Mouse (Mus musculus) neural tube, embryonic 14.5 days (tissue): ENCODE results near the gene Dlg2. TPM values are rescaled to one million over a fixed set of nuclear protein-coding genes. Genes with fewer than 3 reads are reported as not detected.

Source experiments
- ATAC-seq: fragments of 200-750 bp; cut with Nextera tagmentation; 2 replicates; pipeline ENCODE4 v1.8.0; 2017; ENCODE audit warnings: low read depth, mild to moderate bottlenecking, moderate TSS enrichment, moderate library complexity
- H3K27ac ChIP-seq: fragments of 300-500 bp; sonication (generic); 2 replicates; pipeline ENCODE4 v1.5.1; 2014; ENCODE audit warnings: low read depth, mild to moderate bottlenecking, control low read depth, low read length, moderate library complexity, mixed read lengths
- H3K27me3 ChIP-seq: fragments of 300-500 bp; sonication (generic); 2 replicates; pipeline ENCODE4 v1.6.1; 2014; ENCODE audit warnings: low read length; ENCODE audit not compliant: control insufficient read depth, insufficient read depth
- H3K36me3 ChIP-seq: fragments of 300-500 bp; sonication (generic); 2 replicates; pipeline ENCODE4 v1.6.1; 2014; ENCODE audit warnings: low read length, mixed read lengths; ENCODE audit not compliant: control insufficient read depth, insufficient read depth
- H3K4me1 ChIP-seq: fragments of 300-500 bp; sonication (generic); 2 replicates; pipeline ENCODE4 v1.6.1; 2014; ENCODE audit warnings: low read length; ENCODE audit not compliant: control insufficient read depth, insufficient read depth
- H3K4me2 ChIP-seq: fragments of 300-500 bp; sonication (generic); 2 replicates; pipeline ENCODE4 v1.6.1; 2014; ENCODE audit warnings: mild to moderate bottlenecking, low read depth, low read length, control low read depth
- H3K4me3 ChIP-seq: fragments of 300-500 bp; sonication (generic); 2 replicates; pipeline ENCODE4 v1.5.1; 2014; ENCODE audit warnings: low read depth, low read length, control low read depth, mixed read lengths
- H3K9ac ChIP-seq: fragments of 300-500 bp; sonication (generic); replicated peaks from 2 replicates; pipeline ENCODE4 v1.6.1; 2014; ENCODE audit warnings: low read depth, mild to moderate bottlenecking, control low read depth, low read length, mixed read lengths
- H3K9me3 ChIP-seq: fragments of 300-500 bp; sonication (generic); 2 replicates; pipeline ENCODE4 v1.6.1; 2016; ENCODE audit warnings: low read length; ENCODE audit not compliant: control insufficient read depth
- WGBS: fragments of 180-500 bp; shearing (Covaris S2); extraction: QIAGEN DNeasy Blood & Tissue Kit; methylation state at CpG from one replicate; pipeline ENCODE4 v1.1.7; 2014; 5-methylcytosine and 5-hydroxymethylcytosine counted together
- polyA plus RNA-seq: library from polyadenylated mRNA; unstranded; fragments of >200 nt; fragmentation: Nextera tagmentation; extraction: Ambion mirVana; gene quantifications from 2 replicates; pipeline ENCODE4 v1.2.1, GENCODE M21; 2014

Dlg2 gene
- polyA plus RNA-seq, 1 experiment from 2014 or later: 48.0 TPM

- ATAC-seq: peak; percentile 31; the same call in 1 of the 2 replicates
Measured at GRCm38 (mm10) chr7:92189149-92189548, 1712.7 kb downstream of the Dlg2 start.

GRCm38 (mm10) chr7:92196004-92196403 is 1719.5 kb downstream of the Dlg2 start:
- no peak overlapping the region for H3K9ac ChIP-seq
- no peak overlapping the region for H3K4me2 ChIP-seq
- no peak overlapping the region for H3K27ac ChIP-seq
- no peaks in the 10 kb centered on the region for H3K9me3 ChIP-seq
- no peaks in the 10 kb centered on the region for H3K36me3 ChIP-seq
- H3K4me3 ChIP-seq: no peak overlapping the region
- H3K4me1 ChIP-seq: no peaks in the 10 kb centered on the region
- WGBS: 76% methylated on average over 4 of the region's 4 CpGs
- no peak for ATAC-seq
- H3K27me3 ChIP-seq: no peaks in the 10 kb centered on the region

More at GRCm38 (mm10) chr7:92189149-92189548, 1712.7 kb downstream of the Dlg2 start:
- no peaks in the 10 kb centered on the region for H3K9me3 ChIP-seq
- no peak overlapping the region for H3K4me3 ChIP-seq
- 67% methylated on average over 6 of the region's 6 CpGs for WGBS
- no peak overlapping the region for H3K9ac ChIP-seq
- no peaks in the 10 kb centered on the region for H3K4me1 ChIP-seq
- no peaks in the 10 kb centered on the region for H3K36me3 ChIP-seq
- H3K27ac ChIP-seq: no peak overlapping the region
- no peaks in the 10 kb centered on the region for H3K27me3 ChIP-seq
- H3K4me2 ChIP-seq: no peak overlapping the region

GRCm38 (mm10) chr7:92197621-92198020 is 1721.1 kb downstream of the Dlg2 start:
- Histone ChIP-seq H3K4me1 (no peaks in the 10 kb centered on the region), H3K9me3 (no peaks in the 10 kb centered on the region), H3K4me2 (no peak overlapping the region), H3K27ac (no peak overlapping the region), H3K27me3 (no peaks in the 10 kb centered on the region), H3K4me3 (no peak overlapping the region), H3K36me3 (no peaks in the 10 kb centered on the region), H3K9ac (no peak overlapping the region)
- ATAC-seq: no peak
- WGBS: 77% methylated on average over 3 of the region's 3 CpGs

- 90% methylated on average over 1 of the region's 1 CpGs for WGBS
- Histone ChIP-seq H3K36me3 (no peaks in the 10 kb centered on the region), H3K4me1 (no peaks in the 10 kb centered on the region), H3K4me2 (no peak overlapping the region), H3K27me3 (no peaks in the 10 kb centered on the region), H3K27ac (no peak overlapping the region), H3K9ac (no peak overlapping the region), H3K9me3 (no peaks in the 10 kb centered on the region), H3K4me3 (no peak overlapping the region)
- no peak for ATAC-seq
Measured at GRCm38 (mm10) chr7:92199131-92199530, 1722.7 kb downstream of the Dlg2 start.

GRCm38 (mm10) chr7:92210701-92211100 is 1734.2 kb downstream of the Dlg2 start:
- ATAC-seq: no peak
- Histone ChIP-seq H3K27ac (no peak overlapping the region), H3K9me3 (no peaks in the 10 kb centered on the region), H3K27me3 (no peaks in the 10 kb centered on the region), H3K4me2 (no peak overlapping the region), H3K4me3 (no peak overlapping the region), H3K36me3 (no peaks in the 10 kb centered on the region), H3K9ac (no peak overlapping the region), H3K4me1 (no peaks in the 10 kb centered on the region)
- WGBS: 89% methylated on average over 5 of the region's 5 CpGs

GRCm38 (mm10) chr7:92213751-92214150 is 1737.3 kb downstream of the Dlg2 start:
- H3K4me2 ChIP-seq: no peak overlapping the region
- 86% methylated on average over 5 of the region's 5 CpGs for WGBS
- H3K9ac ChIP-seq: no peak overlapping the region
- no peak for ATAC-seq
- no peaks in the 10 kb centered on the region for H3K9me3 ChIP-seq
- H3K4me1 ChIP-seq: no peaks in the 10 kb centered on the region
- H3K36me3 ChIP-seq: no peaks in the 10 kb centered on the region
- H3K4me3 ChIP-seq: no peak overlapping the region
- no peaks in the 10 kb centered on the region for H3K27me3 ChIP-seq
- H3K27ac ChIP-seq: no peak overlapping the region

GRCm38 (mm10) chr7:92218171-92218570 is 1741.7 kb downstream of the Dlg2 start:
- ATAC-seq: no peak
- no peak overlapping the region for H3K4me2 ChIP-seq
- H3K36me3 ChIP-seq: no peaks in the 10 kb centered on the region
- no peaks in the 10 kb centered on the region for H3K27me3 ChIP-seq
- no peak overlapping the region for H3K4me3 ChIP-seq
- H3K4me1 ChIP-seq: no peaks in the 10 kb centered on the region
- no peak overlapping the region for H3K9ac ChIP-seq
- no peaks in the 10 kb centered on the region for H3K9me3 ChIP-seq
- H3K27ac ChIP-seq: no peak overlapping the region

- no peak for ATAC-seq
- Histone ChIP-seq H3K27me3 (no peaks in the 10 kb centered on the region), H3K4me3 (no peak overlapping the region), H3K4me1 (no peaks in the 10 kb centered on the region), H3K9me3 (no peaks in the 10 kb centered on the region), H3K9ac (no peak overlapping the region), H3K36me3 (no peaks in the 10 kb centered on the region), H3K27ac (no peak overlapping the region), H3K4me2 (no peak overlapping the region)
Measured at GRCm38 (mm10) chr7:92220619-92221018, 1744.1 kb downstream of the Dlg2 start.

- Histone ChIP-seq H3K4me1 (peaks cover 3% of the 10 kb centered on the region; the same call in 1 of the 2 replicates), H3K27me3 (no peaks in the 10 kb centered on the region), H3K9ac (peak overlapping the region; percentile 57), H3K4me3 (peak overlapping the region; percentile 46), H3K36me3 (no peaks in the 10 kb centered on the region), H3K27ac (peak overlapping the region; percentile 65), H3K4me2 (peak overlapping the region; percentile 63), H3K9me3 (no peaks in the 10 kb centered on the region)
- WGBS: 39% methylated on average over 11 of the region's 11 CpGs
- ATAC-seq: peak; percentile 92
Measured at GRCm38 (mm10) chr7:92234476-92235202, 1758.2 kb downstream of the Dlg2 start.
